Mouse (Mus musculus) thymus, postnatal 36 days (tissue): ENCODE measurements around the gene Cdk2ap2.
A peak's percentile ranks its signal among the peaks of the same experiment; 100 is the strongest.

Source experiments
- DNase-seq, 2 experiments: peaks; one replicate each; pipeline ENCODE4 v3.0.0; 2022; ENCODE audit warnings: mixed read lengths in 2 of 2

Cdk2ap2 gene

DNA sequence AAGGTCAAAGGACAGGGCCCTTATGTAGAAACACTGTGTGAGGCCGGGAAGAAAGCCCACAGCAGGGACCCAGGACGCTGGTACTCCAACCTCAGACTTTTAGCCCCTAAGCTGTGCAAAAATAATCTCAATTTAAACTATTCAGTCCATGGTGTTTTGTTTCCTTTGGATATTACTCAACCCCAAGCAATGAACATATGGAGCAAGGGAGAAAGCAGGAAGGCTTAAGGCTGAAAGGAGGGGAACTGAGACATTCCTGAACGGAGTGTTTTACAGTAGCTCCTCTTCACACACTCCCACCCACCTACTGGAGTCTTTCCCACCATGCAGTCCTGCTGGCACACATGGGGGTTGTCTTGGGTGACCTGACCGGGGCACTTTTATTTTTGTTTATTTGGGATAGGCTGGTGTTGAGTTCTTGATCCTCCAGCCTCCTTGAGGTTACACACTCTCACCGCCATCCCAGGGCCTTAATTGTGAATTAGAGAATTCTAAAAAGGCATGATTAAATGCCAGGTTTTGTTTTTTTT lies 2.1 kb upstream of the Cdk2ap2 start:
- DNase-seq = no peak

DNA sequence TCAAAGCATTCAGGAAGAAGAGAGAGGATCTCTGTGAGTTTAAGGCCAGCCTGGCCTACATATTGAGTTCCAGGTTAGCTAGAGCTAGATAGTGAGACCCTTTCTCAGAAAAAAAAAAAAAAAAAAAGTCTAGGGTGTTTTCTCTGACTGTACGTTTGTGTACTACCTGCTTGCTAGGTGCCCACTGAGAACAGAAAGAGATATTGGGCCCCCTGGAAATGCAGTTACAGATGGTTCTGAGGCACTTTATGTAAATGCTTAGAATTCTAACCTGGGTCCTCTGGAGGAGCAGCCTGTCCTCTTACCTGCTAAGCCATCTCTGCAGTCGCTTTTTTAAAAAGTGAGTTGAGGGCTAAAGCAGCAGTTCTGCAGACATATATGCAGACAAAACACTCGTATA lies 1.2 kb upstream of the Cdk2ap2 start:
- DNase-seq = no peak

DNA sequence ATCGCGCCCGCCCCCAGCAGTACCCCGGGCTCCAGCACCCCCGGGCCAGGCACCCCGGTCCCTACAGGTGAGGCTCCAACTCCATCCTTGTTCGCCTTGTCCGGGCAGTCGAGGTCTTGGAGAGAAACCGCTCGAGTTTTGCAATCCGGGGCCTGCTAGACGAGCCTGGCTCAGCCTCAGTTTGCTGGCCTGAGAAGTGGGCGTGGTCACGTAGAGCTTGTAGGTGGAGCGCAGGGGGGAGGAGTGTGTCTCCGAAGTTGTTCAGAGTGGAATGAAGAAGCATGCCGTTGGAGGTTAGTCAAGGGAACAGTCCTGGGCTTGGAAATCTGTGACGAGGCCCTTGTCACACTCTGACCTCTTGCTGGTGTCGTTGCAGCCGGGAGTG lies 451 bp downstream of the Cdk2ap2 start:
- DNase-seq = no peak

DNA sequence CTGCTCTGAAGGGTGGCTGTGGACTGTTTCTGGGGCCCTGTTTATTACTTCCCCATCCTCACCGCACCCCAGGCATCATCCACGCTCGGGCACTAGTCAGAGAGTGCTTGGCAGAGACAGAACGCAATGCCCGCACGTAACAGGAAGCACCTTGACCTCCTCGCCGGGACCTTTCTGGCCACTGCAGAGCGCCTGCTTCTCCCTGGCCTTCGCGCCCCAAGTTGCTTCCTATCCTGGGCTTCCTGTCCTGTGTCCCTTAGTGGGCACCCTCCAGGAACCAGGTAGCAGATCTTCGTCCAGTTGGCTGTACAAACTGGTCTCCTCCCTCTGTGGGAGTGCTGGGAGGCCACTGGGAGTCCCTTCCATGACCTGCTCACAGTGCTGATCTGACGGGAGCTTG lies 1.4 kb downstream of the Cdk2ap2 start:
- DNase-seq = no peak

DNA sequence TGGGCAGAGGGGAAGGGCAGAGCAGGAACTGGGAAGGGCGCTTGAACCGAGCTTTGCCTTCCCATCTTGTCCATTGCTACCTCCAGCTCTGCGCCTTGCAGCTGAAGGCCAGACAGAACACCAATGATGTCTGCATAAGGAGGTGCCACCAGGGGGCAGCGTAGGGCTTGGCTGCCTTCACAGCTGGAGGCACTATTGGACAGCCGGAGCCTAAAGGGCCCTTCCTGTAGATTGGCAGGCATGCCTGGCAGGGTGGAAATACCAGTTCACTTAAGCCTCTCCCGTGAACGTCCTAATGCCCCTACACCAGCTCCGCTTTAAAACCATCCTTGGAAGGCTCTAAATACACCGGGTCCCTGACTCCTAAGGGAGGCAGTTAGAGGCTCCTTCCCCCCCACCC lies 2.1 kb downstream of the Cdk2ap2 start:
- peak; percentile 91 to 95 for DNase-seq

DNA sequence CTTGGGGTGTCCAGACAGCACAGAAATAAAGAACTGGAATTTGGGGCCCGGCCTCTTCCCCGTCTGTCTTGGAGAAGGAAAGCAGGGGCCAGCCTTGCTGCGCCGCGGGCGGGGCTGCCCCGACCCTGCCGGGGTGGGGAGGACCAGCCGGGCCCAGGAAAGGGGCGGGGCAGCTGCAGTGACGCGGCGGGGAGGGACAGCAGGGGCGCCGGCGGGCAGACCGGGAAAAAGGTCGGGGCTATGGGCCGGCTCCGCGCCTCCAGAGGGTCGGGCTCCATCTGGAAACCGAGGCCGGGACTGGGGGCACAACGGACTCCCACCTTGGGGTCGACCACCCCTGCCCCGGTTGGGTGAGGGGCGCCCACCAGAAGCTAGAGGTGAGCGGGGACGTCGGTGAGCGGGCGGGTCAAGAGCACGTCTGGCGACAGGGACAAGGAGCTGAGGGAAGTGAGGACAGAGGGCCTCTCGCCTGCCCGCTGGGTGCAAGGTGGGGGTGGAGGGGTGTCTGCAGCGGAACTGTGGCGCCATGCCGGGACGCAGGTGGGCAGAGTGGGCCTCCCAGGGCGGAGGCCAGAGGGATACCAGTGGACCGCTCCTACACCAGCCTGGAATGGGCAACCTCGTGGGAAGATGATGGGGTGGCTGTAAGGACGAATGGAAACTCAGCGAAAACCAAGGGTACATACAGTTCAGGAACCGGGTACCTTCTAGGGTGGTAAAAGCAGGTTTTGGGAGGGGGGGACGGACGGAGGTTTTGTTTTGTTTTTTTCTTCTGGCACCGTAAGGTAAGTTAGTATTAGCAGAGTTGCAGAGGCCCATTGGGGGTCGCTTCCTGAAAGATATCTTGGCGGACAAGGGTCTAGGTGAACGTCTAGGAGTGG lies 3.1 kb downstream of the Cdk2ap2 start, which contains the start of gene Pitpnm1:
Pitpnm1 (plus strand) TSS at position 162 of the 881 bp plus-strand sequence.
- DNase-seq = peak; percentile 84 to 85

DNA sequence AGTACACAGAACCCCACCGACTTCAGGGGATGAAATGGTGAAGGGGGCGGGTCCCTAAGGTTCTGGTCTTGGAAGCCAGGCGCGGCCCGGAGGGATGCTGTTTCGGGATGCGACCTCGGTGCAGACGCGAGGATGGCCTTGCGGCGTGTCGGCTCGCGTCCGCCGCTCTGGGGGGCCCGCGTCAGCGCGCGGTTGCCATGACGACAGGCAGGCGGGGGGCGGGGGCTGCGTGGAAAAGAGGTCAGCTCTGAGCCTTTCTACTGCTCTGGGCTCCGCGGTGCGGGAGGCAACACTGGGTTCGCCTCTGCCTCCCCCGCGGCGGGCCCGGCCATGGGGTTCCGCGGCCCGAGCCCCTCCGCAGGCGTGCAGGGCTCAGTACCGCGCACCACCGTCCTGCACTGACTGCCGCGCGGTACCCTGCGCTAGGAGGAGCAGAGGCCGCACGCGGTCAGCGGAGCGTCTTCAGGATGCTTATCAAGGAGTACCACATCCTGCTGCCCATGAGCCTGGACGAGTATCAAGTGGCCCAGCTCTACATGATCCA lies 3.8 kb downstream of the Cdk2ap2 start:
- DNase-seq = peak; percentile 56 to 74

DNA sequence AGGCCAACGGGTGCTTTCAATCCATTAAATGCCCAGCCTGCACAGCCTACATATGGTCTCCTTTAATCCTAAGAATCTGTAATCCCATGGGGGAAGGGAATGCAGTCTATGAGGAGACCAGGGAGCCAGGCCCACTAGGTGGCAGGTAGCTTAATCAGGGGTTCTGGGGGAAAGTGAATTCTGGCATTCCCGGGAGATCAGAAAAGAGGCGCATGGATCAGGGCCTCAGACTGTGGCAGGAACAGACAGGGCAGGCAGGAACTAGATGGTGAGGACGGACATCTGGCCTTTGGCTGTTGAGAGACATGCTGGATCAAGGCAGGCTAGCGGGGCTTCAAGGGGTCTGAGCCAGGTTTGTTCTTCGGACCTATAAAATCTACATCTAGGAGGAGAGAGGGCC lies 4.5 kb downstream of the Cdk2ap2 start:
- no peak for DNase-seq

DNA sequence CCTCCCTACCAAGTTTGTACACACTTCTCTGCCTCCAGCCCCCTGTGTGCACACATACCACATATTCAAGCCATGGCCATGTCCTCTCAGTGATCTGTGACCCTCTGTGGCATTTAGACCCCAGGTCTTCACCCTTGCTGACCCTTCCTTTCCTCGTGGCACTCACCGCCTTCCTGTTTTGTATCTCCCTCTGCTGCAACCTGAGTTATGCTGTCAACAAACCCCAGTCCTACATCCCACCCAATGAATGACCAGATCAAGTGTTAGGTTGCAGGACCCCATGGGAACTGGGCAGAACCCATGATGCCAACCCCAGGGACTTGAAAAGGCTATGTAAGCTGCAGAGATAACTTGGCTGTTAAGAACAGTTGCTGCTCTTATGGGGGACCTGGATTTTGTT lies 5.1 kb downstream of the Cdk2ap2 start:
- DNase-seq = no peak

DNA sequence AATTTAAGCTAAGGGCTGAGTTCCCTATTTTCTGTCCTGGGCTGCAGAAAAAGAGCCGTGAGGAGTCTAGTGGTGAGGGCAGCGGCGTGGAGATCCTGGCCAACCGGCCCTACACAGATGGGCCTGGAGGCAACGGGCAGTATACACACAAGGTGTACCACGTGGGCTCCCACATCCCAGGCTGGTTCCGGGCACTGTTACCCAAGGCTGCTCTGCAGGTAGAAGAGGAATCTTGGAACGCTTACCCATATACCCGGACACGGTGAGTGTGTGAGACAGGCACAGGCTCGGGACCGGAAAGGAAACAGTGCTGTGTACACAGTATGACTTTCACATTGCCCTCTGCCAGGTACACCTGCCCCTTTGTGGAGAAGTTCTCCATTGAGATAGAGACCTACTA lies 5.6 kb downstream of the Cdk2ap2 start:
- DNase-seq = no peak

DNA sequence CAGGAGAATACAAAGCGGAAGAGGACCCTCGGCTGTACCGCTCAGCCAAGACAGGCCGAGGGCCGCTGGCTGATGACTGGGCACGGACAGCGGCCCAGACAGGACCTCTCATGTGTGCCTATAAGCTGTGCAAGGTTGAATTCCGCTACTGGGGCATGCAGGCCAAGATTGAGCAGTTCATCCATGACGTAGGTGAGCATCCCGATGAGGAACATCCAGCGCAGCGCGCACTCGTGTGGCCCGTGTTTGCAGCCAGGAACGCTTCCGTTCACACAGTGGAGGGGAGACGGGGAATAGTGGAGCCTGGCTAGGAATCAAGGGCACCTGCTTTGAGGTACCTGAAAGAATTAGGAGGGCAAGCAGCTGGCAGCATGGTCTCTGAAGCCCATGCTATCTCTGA lies 6.3 kb downstream of the Cdk2ap2 start:
- no peak for DNase-seq

DNA sequence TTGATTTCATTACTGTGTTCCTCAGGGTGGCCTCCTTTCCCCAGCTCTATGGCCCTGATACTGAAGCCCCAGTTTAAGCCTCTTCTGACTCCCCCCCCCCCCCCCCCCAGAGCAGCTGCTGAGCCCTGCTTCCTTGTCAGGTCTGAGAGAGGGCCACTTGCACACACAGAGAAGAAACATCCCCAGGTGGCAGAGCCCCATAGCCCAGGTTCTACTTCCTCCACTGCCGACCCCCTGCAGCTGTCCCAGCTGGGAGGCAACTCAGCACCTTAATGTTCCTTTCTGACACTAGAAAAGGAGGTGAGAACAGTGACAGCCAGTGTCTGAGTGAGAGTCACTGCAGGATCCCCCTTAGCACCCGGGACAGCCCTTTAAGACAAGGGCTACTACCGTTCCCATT lies 6.8 kb downstream of the Cdk2ap2 start:
- peak in 1 of 2 experiments; percentile 65 for DNase-seq

DNA sequence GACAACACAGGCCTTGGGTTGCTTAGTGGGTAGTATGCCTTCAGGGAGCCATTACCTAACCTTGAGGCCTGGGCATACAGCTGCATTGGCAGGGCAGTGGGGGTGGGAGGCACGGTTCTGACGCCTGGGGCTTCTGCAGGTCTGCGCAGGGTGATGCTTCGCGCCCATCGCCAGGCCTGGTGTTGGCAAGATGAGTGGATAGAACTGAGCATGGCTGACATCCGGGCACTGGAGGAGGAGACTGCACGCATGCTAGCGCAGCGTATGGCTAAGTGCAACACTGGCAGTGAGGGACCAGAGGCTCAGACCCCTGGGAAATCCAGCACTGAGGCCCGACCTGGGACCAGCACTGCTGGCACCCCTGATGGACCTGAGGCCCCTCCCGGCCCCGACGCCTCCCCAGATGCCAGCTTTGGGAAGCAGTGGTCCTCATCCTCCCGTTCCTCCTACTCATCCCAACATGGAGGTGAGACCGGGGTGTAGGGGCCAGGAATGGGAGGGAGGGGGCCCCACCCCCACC lies 7.8 kb downstream of the Cdk2ap2 start:
- DNase-seq = no peak

DNA sequence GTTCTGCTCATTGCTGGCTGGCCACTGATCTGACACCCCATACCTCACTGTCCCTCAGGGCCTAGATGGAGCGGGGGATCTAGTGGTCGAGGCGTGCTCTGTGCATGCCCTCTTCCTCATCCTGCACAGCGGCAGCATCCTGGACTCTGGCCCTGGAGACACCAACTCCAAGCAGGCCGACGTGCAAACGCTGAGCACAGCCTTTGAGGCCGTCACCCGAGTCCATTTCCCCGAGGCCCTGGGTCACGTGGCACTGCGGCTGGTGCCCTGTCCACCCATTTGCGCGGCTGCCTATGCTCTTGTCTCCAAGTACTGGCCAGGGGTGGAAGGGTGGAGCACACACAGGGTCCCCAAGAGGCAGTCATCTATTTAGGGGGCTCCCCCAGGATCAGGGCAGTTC lies 9.7 kb downstream of the Cdk2ap2 start:
- no peak for DNase-seq

DNA sequence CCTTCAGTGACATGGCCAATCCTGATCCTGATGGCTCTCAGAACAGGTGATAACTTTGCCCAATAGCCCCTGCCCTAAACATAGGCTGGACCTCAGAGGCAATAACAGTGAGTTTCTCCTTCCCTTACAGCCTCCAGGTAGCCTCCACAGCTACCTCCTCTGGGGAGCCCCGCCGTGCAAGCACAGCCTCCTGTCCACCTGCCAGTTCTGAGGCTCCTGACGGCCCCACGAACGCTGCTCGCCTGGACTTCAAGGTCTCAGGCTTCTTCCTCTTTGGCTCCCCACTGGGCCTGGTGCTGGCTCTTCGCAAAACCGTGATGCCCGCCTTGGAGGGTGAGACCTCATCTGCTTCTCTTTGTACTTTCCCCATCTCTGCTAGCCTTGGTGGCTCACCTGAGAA lies 11.6 kb downstream of the Cdk2ap2 start:
- no peak for DNase-seq

DNA sequence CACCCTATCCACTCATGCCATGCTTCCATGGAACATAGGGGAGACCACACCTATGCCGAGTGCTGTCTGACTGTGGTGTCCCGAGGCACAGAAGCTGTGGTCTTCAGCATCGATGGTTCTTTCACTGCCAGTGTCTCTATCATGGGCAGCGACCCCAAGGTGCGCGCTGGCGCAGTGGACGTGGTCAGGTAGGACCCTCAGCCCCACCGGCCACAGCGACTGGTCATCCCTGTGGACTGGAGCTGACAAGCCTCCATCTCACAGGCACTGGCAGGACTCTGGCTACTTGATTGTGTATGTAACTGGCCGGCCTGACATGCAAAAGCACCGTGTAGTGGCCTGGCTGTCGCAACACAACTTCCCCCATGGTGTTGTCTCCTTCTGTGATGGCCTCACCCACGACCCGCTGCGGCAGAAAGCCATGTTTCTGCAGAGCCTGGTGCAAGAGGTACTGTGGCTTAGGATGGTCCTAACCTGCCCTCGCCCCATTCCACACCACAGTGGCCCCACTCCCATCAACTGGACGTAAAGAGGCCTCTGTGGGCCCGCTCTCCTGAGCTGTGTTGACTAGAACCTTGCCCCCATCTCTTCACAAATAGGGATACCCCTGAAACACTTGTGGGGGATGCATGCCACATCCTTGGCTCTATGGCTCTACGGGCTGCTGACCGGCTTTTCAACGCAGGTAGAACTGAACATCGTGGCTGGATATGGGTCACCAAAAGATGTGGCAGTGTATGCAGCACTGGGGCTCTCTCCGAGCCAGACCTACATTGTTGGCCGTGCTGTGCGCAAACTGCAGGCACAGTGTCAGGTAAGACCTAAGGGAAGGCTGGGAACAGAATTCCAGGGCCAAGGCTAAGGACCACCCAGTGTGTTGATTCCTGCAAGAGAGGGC lies 15.3 kb downstream of the Cdk2ap2 start:
- DNase-seq = no peak

DNA sequence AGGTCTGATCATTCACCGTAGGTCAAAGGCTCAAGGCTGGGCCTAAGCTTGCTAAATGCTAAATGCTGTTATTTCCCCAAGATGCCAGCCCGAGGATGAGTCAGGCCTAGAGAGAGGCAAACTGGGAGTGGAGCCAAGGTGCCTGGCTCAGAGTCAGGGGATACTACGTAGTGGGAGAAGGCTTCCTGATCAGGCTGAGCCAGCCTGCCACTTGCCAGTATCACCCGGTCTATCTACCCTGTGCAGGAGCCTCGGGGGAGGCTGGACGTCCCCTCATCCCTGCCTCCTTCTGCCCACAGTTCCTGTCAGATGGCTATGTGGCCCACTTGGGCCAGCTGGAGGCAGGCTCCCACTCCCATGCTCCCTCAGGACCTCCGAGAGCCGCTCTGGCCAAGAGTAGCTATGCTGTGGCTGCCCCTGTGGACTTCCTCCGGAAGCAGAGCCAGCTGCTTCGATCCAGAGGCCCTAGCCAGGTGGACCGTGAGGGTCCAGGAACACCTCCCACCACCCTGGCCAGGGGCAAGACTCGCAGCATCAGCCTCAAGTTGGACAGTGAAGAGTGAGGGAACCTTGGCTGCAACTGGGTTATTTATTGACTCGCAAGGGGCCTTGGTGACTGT lies 16.3 kb downstream of the Cdk2ap2 start:
- no peak for DNase-seq

DNA sequence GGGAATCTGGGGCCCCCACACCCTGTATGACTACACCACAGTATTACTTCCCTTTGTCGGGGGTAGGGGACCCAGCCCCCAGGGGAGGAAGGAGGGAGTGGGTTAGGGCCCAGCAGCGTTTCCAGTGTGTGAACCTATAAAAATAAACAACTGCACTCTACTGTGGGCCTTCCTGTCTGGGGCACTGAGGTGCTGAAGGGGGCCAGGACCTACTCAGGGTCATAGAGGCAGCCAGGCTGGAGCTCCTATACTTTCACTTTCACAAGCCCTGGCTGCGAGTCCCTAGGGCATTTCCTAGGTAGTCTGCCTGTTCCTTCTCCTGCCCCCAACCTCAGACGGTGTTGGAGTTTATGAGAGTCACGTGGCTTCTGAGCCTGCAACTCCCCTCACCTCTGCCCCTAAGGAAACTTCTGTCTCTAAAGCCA lies 16.8 kb downstream of the Cdk2ap2 start:
- peak in 1 of 2 experiments; percentile 40 for DNase-seq

DNA sequence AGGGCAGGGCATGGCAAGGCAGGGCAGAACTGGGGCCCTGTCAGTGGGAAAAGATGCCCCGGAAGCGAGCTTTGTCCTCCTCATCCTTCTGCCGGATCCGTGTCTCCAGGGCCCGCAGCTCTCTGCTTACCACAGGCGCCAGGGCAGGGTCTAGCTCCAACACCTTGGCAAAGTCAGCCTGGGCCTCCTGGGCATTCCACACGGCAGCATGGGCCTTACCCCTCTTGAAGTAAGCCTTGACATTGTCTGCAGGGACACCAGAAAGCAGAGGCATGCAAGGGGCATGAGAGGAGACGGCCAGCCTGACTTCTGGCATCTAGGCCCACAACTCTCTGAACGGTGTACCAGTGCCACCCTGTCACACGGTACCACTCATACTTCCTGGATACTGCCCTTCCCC lies 17.6 kb downstream of the Cdk2ap2 start:
- DNase-seq = no peak

DNA sequence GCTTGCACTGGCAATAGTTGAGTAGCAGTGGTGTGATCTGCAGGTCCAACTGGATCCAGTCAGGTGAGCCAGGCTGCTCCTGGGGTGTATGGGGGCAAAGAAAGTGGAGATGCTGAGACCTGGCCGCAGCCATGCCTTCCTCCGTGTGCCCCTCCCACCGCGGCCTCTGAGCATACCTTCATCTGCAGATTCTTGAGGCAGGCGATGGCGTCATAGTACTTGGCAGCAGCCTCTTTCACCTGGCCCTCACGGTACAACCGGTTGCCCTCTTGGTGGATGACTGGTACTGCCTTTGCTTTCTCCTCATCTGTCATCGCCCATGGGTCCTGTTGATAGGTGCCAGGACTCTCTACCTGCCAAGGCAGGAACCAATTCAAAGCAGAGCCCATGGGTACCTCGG lies 18.2 kb downstream of the Cdk2ap2 start:
- DNase-seq = no peak

DNA sequence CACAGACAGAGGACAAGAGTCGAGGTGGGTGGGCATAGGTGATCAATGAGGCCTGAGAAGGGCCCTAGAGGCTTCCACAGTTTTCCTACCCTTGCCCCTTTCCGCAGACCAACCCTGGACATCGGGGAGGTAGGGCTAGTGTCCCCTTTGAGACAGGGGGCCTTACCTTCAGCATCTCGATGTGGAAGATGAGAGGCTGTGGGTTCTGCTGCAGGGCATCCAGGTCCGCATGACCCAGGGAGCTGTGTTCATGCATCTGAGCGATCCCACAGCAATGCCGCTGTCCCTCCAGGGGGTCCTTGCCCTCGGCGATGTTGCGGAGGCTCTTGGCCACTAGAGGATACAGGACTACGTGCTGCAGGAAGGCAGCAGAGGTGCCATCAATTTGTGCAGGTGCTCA lies 18.8 kb downstream of the Cdk2ap2 start:
- DNase-seq = no peak

DNA sequence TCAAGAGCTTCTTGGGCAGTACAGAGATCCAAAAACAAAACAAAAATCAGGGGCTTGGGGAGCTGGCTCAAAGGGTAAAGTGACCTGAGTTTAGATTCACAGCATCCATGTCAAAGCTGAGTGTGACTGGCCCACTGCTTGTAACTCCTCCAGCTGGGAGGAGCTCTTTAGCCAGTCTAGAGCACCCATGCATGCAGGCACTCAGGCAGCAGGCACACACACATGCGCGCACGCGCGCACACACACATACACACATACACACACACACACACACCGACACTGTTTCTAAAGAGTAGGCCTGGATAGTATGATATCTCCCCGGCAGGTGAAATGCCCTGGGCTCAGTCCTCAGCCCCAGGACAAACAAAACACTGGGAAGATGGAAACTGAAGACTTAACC lies 20.0 kb downstream of the Cdk2ap2 start:
- DNase-seq = no peak

DNA sequence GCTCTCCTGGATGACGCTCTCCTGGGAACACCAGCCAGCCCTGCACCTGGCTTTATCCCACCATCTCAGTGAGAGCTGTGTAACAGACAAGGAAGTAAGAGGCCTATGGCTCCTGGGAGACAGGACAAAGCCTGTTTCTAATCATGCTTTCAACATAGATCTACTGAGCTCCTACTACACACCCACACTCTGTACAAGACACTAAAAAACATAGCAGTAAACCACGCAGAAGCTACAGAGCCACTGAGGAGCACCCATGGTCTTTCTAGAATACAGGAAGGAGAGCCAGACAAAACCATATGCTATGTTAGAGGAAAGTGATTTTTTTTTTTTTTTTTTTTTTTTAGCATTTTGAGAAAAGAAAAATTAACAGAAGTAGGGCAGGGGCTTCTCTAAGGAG lies 21.4 kb downstream of the Cdk2ap2 start:
- no peak for DNase-seq
